Mouse (Mus musculus): ENCODE measurements around the gene Gm20815.
"Not testable (repeated sequence)": the region's sequence is repeated elsewhere in the genome, so short reads cannot be mapped to it uniquely, and the experiment has no call there.

The Gm20815 gene

GRCm38 (mm10) chrY:8835069-8835468 is at the start of gene Gm20815:
Gene Gm20815, minus strand, starts transcription at chrY:8835169.
- DNase-seq = not testable (repeated sequence)

Measured in right cerebral cortex, postnatal 14 days (tissue).